Mouse (Mus musculus) embryonic facial prominence, embryonic 14.5 days (tissue): ENCODE data around the gene Abhd2. TPM values are rescaled to one million over a fixed set of nuclear protein-coding genes. Genes with fewer than 3 reads are reported as not detected.

Experiments
- ATAC-seq: fragments of 200-750 bp; cut with Nextera tagmentation; 2 replicates; pipeline ENCODE4 v1.8.0; 2017; ENCODE audit warnings: low read depth, moderate number of reproducible peaks, moderate TSS enrichment
- DNase-seq: peaks from one replicate; pipeline ENCODE4 v3.0.0-alpha.2; 2015; ENCODE audit warnings: low spot score
- H3K27ac ChIP-seq: fragments of 300-500 bp; sonication (generic); replicated peaks from 2 replicates; pipeline ENCODE4 v1.5.1; 2014; ENCODE audit warnings: low read depth, mild to moderate bottlenecking, low read length, moderate library complexity
- H3K27me3 ChIP-seq: fragments of 300-500 bp; sonication (generic); replicated peaks from 2 replicates; pipeline ENCODE4 v1.6.1; 2014; ENCODE audit warnings: low read length; ENCODE audit not compliant: control insufficient read depth, insufficient read depth
- H3K36me3 ChIP-seq: fragments of 300-500 bp; sonication (generic); 2 replicates; pipeline ENCODE4 v1.6.1; 2014; ENCODE audit warnings: low read length, mixed read lengths; ENCODE audit not compliant: control insufficient read depth, insufficient read depth
- H3K4me1 ChIP-seq: fragments of 300-500 bp; sonication (generic); 2 replicates; pipeline ENCODE4 v1.6.1; 2014; ENCODE audit warnings: antibody characterized with exemption, low read length; ENCODE audit not compliant: control insufficient read depth, insufficient read depth
- H3K4me2 ChIP-seq: fragments of 300-500 bp; sonication (generic); 2 replicates; pipeline ENCODE4 v1.6.1; 2014; ENCODE audit warnings: low read depth, mild to moderate bottlenecking, low read length, moderate library complexity, mixed read lengths
- H3K4me3 ChIP-seq: fragments of 300-500 bp; sonication (generic); 2 replicates; pipeline ENCODE4 v1.5.1; 2014; ENCODE audit warnings: low read depth, mild to moderate bottlenecking, low read length
- H3K9ac ChIP-seq: fragments of 300-500 bp; sonication (generic); 2 replicates; pipeline ENCODE4 v1.6.1; 2014; ENCODE audit warnings: low read depth, mild to moderate bottlenecking, low read length, moderate library complexity, mixed read lengths
- H3K9me3 ChIP-seq: fragments of 300-500 bp; sonication (generic); 2 replicates; pipeline ENCODE4 v1.6.1; 2016; ENCODE audit warnings: low read length; ENCODE audit not compliant: control insufficient read depth
- WGBS: fragments of 180-500 bp; shearing (Covaris S2); extraction: QIAGEN DNeasy Blood & Tissue Kit; methylation state at CpG from one replicate; pipeline ENCODE4 v1.1.7; 2014; 5-methylcytosine and 5-hydroxymethylcytosine counted together
- polyA plus RNA-seq: library from polyadenylated mRNA; unstranded; fragments of >200 nt; fragmentation: Nextera tagmentation; extraction: Ambion mirVana; gene quantifications from 2 replicates; pipeline ENCODE4 v1.2.1, GENCODE M21; 2014

The Abhd2 gene
- polyA plus RNA-seq, 1 experiment from 2014 or later: 14.5 TPM

DNA sequence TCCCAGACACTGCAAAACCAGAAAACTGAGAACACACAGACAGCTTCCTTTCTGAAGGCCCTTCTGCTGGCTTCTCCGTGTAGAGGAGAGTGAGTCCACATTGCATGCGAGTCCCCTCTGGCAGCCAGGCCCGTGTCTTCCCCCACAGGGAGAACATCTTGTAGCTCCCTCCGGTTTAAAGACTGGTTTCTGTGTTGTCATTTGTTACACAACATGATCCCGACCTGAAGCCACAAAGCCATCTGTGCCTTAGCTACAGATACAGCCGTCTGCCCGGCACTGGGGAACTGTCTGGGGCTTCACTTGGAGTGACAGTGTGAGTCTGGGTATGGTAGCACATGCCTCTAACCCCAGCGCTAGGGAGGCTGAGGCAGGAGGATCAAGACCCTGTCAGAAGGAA lies 42.1 kb downstream of the Abhd2 start:
- ATAC-seq: no peak
- H3K27me3 ChIP-seq: no peaks in the 10 kb centered on the region
- DNase-seq: no peak
- H3K9me3 ChIP-seq: no peaks in the 10 kb centered on the region
- no peak overlapping the region for H3K9ac ChIP-seq
- peaks cover 74% of the 10 kb centered on the region for H3K4me1 ChIP-seq
- H3K4me3 ChIP-seq: no peak overlapping the region
- 52% methylated on average over 8 of the region's 8 CpGs for WGBS
- H3K36me3 ChIP-seq: no peaks in the 10 kb centered on the region
- H3K4me2 ChIP-seq: no peak overlapping the region
- peak overlapping the region; percentile 61; the same call in 1 of the 2 replicates for H3K27ac ChIP-seq

DNA sequence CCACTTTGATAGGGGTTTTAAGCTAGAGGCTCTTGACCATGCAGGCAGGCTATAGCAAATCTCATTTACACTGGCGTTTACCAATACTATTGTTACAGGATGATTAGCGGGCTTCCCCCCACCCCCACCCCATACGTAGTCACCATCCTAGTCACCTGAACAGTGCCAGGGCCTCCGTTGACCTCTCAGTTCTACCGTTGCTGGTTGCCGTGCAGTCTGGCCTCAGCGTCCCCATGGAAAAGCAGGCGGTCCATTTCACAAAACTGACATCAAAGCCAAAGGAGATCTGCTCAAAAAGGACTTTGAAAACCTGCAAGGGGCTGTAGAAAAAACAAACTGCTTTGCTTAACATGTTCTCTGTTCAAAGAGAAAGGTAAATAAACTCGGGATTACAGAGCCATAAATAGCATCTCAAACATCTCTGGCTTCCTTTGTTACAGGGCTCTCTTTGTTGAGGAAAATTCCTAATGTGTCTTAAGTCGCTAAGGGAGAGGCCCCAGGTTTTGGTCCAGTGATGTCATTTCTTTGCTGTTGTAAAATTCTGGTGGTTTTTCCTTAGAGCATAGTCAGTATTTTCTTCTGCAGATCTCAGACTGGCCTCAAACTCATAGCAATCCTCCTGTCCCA lies 43.2 kb downstream of the Abhd2 start:
- Histone ChIP-seq H3K4me2 (no peak overlapping the region), H3K9ac (no peak overlapping the region), H3K9me3 (no peaks in the 10 kb centered on the region), H3K27ac (peak overlapping the region; percentile 61), H3K4me1 (peaks cover 65% of the 10 kb centered on the region), H3K4me3 (no peak overlapping the region), H3K36me3 (no peaks in the 10 kb centered on the region), H3K27me3 (no peaks in the 10 kb centered on the region)
- WGBS: 25% methylated on average over 10 of the region's 10 CpGs
- ATAC-seq: no peak
- peak; percentile 69 for DNase-seq

GRCm38 (mm10) chr7:79317576-79317975 lies 44.6 kb downstream of the Abhd2 start:
- DNase-seq (no peak), ATAC-seq (no peak)
- no peak overlapping the region for H3K4me3 ChIP-seq
- peaks cover 52% of the 10 kb centered on the region for H3K4me1 ChIP-seq
- peak overlapping the region; percentile 73 for H3K27ac ChIP-seq
- H3K27me3 ChIP-seq: no peaks in the 10 kb centered on the region
- H3K4me2 ChIP-seq: no peak overlapping the region
- WGBS: 59% methylated on average over 7 of the region's 7 CpGs
- H3K9me3 ChIP-seq: no peaks in the 10 kb centered on the region
- no peaks in the 10 kb centered on the region for H3K36me3 ChIP-seq
- H3K9ac ChIP-seq: no peak overlapping the region

DNA sequence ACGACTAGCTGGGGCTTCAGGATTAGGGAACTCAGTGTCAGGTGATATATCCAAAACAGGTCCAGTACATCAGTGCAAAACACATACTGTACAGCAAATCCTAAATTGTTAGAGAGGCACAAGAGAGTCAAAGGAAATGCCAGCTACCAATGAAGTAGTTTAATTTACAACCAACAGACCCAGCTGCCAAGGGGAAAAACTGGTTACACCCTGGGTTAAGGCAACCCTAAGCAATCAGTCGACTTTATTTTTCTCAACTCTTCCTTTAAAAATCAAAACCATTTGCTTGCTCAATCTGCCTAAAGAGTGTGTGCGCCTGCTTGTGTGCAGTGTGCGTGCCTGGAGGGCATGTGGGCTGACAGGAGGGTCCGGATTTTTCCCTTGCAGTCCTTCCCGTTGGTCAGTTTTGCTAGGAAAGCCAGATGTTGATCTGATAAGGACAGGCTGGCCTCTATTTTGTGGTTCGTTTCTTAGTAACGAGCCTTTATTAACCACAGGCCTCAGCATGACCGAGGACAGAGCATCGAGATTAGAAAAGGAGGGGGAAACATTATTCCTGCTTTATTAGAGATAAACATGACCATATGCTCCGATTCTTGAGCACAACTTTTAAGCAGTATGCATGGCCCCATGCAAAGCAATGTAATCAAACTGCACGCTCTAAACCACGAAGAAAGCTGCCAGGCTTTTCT lies 45.3 kb downstream of the Abhd2 start:
- Histone ChIP-seq H3K36me3 (no peaks in the 10 kb centered on the region), H3K4me3 (no peak overlapping the region), H3K9ac (no peak overlapping the region), H3K4me2 (peak overlapping the region; percentile 11), H3K9me3 (no peaks in the 10 kb centered on the region), H3K27me3 (no peaks in the 10 kb centered on the region), H3K4me1 (peaks cover 45% of the 10 kb centered on the region), H3K27ac (peak overlapping the region; percentile 73)
- ATAC-seq: peak; percentile 60
- DNase-seq: peak; percentile 84
- WGBS: 31% methylated on average over 13 of the region's 13 CpGs

- DNase-seq: no peak
Observed at GRCm38 (mm10) chr7:79323855-79324254, 50.9 kb downstream of the Abhd2 start.

DNA sequence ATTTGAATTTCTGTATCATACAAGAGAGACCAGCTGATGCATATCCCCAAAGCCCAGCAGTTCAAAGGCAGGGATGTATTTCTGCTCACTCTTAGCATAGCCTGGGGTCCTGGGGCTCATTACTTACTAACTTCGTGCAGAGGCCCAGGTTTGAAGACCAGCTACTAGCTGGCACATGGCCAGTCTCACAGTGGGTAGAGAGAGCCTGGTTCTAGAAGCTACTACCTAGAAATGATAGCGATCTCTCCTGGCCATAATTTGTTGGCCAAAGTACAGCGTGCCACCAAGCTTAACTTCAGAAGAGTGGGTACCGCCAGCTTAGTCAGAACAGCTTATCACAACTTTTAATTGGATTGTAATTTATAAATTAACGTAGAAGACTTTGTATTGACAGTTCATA lies 55.8 kb downstream of the Abhd2 start:
- WGBS: 88% methylated on average over 5 of the region's 5 CpGs
- Histone ChIP-seq H3K4me1 (no peaks in the 10 kb centered on the region), H3K36me3 (peaks cover 53% of the 10 kb centered on the region), H3K9ac (no peak overlapping the region), H3K4me3 (no peak overlapping the region), H3K4me2 (no peak overlapping the region), H3K27me3 (no peaks in the 10 kb centered on the region), H3K27ac (no peak overlapping the region), H3K9me3 (no peaks in the 10 kb centered on the region)
- ATAC-seq (no peak), DNase-seq (no peak)

More at GRCm38 (mm10) chr7:79323855-79324254, 50.9 kb downstream of the Abhd2 start:
- H3K9ac ChIP-seq: no peak overlapping the region
- H3K4me1 ChIP-seq: no peaks in the 10 kb centered on the region
- no peak overlapping the region for H3K27ac ChIP-seq
- H3K27me3 ChIP-seq: no peaks in the 10 kb centered on the region
- H3K36me3 ChIP-seq: peaks cover 41% of the 10 kb centered on the region
- H3K4me3 ChIP-seq: no peak overlapping the region
- no peaks in the 10 kb centered on the region for H3K9me3 ChIP-seq
- no peak overlapping the region for H3K4me2 ChIP-seq
- no peak for ATAC-seq
- 87% methylated on average over 8 of the region's 8 CpGs for WGBS

GRCm38 (mm10) chr7:79331197-79331596 lies 58.2 kb downstream of the Abhd2 start:
- no peak for DNase-seq
- Histone ChIP-seq H3K27me3 (no peaks in the 10 kb centered on the region), H3K4me2 (no peak overlapping the region), H3K9ac (no peak overlapping the region), H3K27ac (no peak overlapping the region), H3K36me3 (peaks cover 33% of the 10 kb centered on the region), H3K4me3 (no peak overlapping the region), H3K4me1 (no peaks in the 10 kb centered on the region), H3K9me3 (no peaks in the 10 kb centered on the region)
- WGBS: 77% methylated on average over 10 of the region's 10 CpGs
- no peak for ATAC-seq

- ATAC-seq (no peak), DNase-seq (no peak)
- Histone ChIP-seq H3K36me3 (peaks cover 28% of the 10 kb centered on the region), H3K4me2 (no peak overlapping the region), H3K27me3 (no peaks in the 10 kb centered on the region), H3K9me3 (no peaks in the 10 kb centered on the region), H3K4me3 (no peak overlapping the region), H3K4me1 (no peaks in the 10 kb centered on the region), H3K9ac (no peak overlapping the region), H3K27ac (no peak overlapping the region)
- WGBS: 78% methylated on average over 3 of the region's 3 CpGs
Observed at GRCm38 (mm10) chr7:79333419-79333818, 60.4 kb downstream of the Abhd2 start.
